Mouse (Mus musculus) yolk sac, embryonic 10.5 days (tissue): ENCODE data around the gene Rph3al.

ENCODE experiments used
- DNase-seq: peaks from one replicate; pipeline ENCODE4 v3.0.0-alpha.2; 2017; ENCODE audit warnings: low spot score

Rph3al gene

GRCm38 (mm10) chr11:75861653-75862052 is 76.6 kb downstream of the Rph3al start:
- DNase-seq: no peak

- no peak for DNase-seq
These were observed 77.0 kb downstream of the Rph3al start for GRCm38 (mm10) chr11:75861213-75861612.

DNA sequence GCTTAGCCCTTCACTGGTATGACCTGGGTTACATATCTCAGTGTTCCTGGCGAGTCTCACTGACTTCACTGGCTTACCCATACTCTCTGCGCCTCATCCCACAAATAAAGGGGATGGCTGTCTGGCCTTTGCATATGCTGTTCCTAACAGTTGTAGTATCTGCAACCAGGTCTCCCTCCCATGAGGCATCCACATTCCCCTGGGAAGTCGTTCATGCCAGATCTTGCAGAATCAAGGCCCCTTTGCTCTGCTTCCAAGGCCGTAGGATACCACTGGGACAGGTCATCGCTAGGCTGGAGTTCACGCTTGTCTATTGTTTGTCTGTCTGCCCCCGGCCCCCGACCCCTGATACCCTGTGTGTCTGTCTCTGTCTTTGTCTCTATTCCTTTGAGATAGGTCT is 78.8 kb downstream of the Rph3al start:
- DNase-seq: no peak

DNA sequence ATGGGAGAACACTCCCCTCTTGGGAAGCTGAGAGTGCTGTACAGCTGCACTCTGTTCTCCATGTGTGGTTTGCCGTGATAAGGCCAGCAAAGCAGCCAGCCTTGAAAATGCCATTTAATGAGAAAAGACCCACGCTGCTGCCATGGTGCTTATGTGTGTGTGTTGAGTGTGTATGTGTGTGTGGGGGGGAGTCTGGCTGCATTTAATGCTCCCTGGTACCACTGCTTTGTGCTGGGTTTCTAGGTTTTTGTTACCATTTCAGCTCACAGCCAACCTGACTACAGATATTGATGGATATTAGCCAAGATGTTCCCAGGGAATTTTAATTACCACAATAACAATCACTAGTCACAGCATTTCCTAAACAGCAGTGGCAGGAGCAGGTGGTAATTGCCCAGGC is 79.3 kb downstream of the Rph3al start:
- DNase-seq: no peak

GRCm38 (mm10) chr11:75857781-75858180 is 80.4 kb downstream of the Rph3al start:
- no peak for DNase-seq

- no peak for DNase-seq
These were observed 83.9 kb downstream of the Rph3al start for GRCm38 (mm10) chr11:75854327-75854726.

- DNase-seq: no peak
These were observed 85.1 kb downstream of the Rph3al start for GRCm38 (mm10) chr11:75853067-75853636.

GRCm38 (mm10) chr11:75852485-75852884 is 85.7 kb downstream of the Rph3al start:
- no peak for DNase-seq

GRCm38 (mm10) chr11:75849552-75849951 is 88.7 kb downstream of the Rph3al start:
- no peak for DNase-seq

DNA sequence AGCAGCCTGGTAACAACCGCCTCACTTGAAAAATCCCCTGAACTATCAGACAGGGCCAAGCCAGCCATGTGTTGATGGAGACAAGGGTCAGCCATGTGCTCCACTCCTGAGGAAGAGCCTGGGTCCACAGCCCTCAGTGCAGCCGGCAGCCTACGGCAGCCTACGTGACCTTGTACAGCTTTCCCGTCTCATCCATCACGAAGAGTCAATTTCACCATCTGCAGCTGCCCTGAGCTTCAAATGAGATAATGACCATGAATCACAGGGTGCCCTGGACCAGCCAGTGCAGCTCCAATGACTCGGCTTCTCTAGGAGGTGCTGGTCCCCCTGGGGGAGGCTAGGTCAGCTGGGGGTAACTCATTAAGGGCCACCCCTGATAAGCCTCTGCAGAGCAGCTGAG is 91.6 kb downstream of the Rph3al start:
- DNase-seq: no peak

DNA sequence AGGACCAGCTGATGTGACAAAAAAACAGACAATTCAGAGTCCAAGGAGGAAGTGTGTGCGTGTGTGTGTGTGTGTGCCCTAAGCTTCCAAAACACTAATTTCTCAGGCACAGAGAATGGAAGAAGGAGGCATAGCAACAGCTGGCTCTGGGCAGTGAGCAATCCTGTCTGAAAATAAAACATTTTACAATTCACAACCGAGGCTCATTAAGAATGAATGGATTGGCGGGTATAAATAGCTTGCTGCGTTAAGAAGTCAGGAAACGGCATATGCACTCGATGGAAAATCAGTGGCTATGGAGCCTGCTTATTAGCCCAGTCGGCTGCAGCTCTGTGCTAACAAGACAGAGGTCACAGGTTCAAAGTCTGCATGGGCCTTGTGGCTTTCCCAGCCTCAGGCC is 92.6 kb downstream of the Rph3al start:
- no peak for DNase-seq

DNA sequence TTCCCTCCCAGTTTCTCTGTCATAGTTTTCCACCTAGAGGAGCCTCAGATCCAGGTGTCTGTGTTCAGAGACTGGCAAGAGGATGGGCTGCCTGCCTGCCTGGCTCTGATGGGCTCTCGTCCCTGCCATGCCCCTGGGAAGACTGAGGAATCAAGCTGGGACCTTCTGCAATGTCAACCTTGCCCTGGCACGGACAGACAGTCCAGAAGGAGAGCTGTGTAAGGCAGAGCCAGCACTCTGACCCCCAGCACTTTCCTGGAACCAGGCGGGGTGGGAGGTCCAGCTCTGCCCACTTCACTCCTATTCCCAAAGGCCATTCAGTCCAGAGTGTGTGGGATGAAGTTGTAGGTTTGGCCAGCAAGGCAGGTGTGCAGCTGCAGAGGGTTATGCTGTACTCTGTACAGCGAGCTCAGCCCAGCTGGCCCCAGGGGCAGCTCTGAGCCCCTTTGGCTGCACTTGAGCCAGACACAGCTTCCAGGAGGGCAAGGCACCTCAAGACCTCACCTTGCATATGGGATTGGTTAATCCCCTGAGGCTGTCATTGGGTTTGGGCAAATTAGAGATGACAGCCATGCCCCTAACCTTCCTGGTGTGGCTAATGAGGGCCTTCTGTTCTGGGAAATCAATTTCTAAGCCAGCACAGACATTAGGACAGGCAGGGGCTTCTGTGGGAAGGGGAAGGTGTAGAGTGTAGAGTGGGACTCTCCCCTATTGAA is 95.2 kb downstream of the Rph3al start:
- no peak for DNase-seq

- no peak for DNase-seq
These were observed 96.7 kb downstream of the Rph3al start for GRCm38 (mm10) chr11:75841503-75841902.

- DNase-seq: no peak
These were observed 98.4 kb downstream of the Rph3al start for GRCm38 (mm10) chr11:75839536-75840430.

- no peak for DNase-seq
These were observed 99.3 kb downstream of the Rph3al start for GRCm38 (mm10) chr11:75838861-75839426.

GRCm38 (mm10) chr11:75836240-75836610 is 102.0 kb downstream of the Rph3al start:
- no peak for DNase-seq

DNA sequence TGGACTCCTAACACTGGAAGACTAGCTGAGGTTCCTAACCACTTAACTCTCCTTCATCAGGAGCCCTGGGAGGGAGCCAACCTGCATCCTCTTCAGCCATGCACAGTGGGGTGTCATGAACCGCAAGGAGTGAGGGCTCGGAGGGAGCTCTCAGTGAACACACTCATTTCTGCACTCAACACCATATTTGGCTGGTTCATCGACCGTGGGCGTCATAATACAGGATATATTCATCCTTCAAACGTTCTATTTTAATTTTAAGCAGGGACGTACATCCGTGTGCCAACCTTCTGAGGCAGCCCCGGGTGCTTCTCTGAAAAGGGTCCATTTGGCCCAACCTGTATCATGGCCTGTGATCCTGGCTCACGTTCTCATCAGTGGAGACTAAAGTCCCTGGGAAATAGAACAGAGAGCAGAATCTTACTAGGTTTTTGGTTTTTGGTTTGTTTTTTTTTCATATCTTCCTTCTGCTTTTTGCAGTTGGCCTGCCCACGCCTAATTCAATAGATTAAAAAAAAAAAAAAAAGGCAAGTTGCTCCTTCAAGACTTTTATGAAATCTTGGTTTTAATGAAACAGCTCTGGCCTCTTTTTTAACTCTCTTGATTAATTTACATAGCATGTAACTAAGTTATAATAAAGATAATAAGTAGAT is 102.5 kb downstream of the Rph3al start:
- no peak for DNase-seq

DNA sequence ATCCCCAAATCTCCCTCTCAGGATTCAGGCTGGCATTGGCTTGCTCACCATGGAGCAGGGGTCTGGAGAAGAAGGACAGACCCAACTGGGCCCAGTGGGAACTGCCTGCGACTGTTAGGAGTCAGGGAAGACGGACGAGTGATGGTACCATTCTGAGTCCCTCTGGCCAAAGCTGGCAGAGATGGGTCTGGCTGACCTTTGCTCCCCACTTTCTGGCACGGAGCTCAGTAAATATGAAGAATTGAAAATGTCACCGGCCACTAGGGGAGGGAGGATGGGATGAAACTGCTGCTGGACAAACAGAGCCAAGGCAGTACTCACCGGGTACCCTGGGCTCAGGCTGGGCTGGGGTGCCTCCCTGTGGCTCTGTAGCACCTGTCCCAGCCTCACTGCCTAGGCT is 105.1 kb downstream of the Rph3al start:
- DNase-seq: no peak

- DNase-seq: no peak
These were observed 107.8 kb downstream of the Rph3al start for GRCm38 (mm10) chr11:75830386-75830785.

- DNase-seq: no peak
These were observed 110.8 kb downstream of the Rph3al start for GRCm38 (mm10) chr11:75827414-75827813.

DNA sequence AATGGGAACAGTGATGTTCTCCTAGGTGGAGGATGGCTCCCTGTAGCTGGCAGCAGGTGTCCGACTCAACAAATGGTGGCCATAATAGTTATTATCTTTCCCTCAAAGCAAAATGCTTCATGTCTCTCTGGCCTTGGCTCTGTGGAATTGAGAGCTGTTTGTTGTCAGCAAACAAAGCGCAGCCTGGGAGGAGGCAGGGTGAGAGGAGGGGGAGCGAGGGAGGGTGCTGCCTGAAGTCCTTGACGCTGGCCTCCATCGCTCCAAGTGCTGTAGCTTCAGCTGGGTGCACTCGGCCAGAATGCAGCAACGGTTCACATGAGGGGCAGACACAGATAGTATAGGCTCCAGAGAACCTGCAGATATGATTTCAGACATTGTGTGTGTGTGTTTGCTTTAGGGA is 114.7 kb downstream of the Rph3al start:
- DNase-seq: no peak

DNA sequence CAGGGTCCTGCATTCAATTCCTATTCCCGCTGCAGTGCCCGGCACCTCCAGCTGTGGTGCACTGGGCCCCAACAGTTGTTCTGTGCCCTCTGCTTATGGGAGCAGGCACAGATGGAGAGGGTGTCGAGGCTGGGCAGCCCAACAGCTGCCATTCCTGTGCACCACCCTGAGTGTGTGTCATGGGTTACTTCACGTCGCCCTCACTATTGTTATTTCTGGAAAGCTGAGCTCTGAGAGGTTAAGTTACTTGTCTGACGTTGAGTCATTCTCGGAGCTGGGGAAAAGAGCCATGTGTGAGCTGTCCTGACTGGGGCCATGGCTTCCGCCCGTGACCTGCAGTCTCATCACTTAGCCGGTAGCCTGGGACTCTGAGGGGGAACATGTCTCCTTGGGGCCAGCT is 125.1 kb downstream of the Rph3al start:
- no peak for DNase-seq
